Mouse (Mus musculus) C2C12 (cell line): ENCODE measurements around the gene Sox6. TPM values are rescaled to one million over a fixed set of nuclear protein-coding genes. Genes with fewer than 3 reads are reported as not detected.

Source experiments
- H3K27me3 ChIP-seq: one replicate; pipeline ENCODE4 v1.6.1; 2011; ENCODE audit not compliant: control insufficient read depth, insufficient read depth, insufficient read length
- H3K36me3 ChIP-seq: one replicate; pipeline ENCODE4 v1.6.1; 2011; ENCODE audit not compliant: control insufficient read depth, insufficient read depth
- H3K4me3 ChIP-seq: one replicate; pipeline ENCODE4 v1.5.1; 2011; ENCODE audit warnings: mild to moderate bottlenecking, control low read depth; ENCODE audit not compliant: poor library complexity, insufficient read depth, severe bottlenecking
- H3K79me2 ChIP-seq: one replicate; pipeline ENCODE4 v1.6.1; 2011; ENCODE audit not compliant: control insufficient read depth, insufficient read depth
- H3K79me3 ChIP-seq: one replicate; pipeline ENCODE4 v1.6.1; 2011; ENCODE audit warnings: low read depth, control low read depth
- H3ac ChIP-seq: one replicate; pipeline ENCODE3; 2011; ENCODE audit warnings: low read depth; ENCODE audit not compliant: control insufficient read depth, insufficient read length
- CEBPB ChIP-seq: IDR thresholded peaks from one replicate; pipeline ENCODE4 v1.6.1; 2011; ENCODE audit warnings: low read depth, mild to moderate bottlenecking, control low read depth, moderate library complexity
- CTCF ChIP-seq: IDR thresholded peaks from one replicate; pipeline ENCODE4 v1.5.1; 2011; ENCODE audit not compliant: control insufficient read depth, insufficient read depth, insufficient read length
- FOSL1 ChIP-seq: IDR thresholded peaks from one replicate; pipeline ENCODE4 v1.8.0; 2011; ENCODE audit warnings: mild to moderate bottlenecking, low read length; ENCODE audit not compliant: poor library complexity, insufficient read depth, severe bottlenecking
- MAX ChIP-seq: IDR thresholded peaks from one replicate; pipeline ENCODE4 v1.6.1; 2011; ENCODE audit warnings: mild to moderate bottlenecking, control low read depth
- MYOD1 ChIP-seq: IDR thresholded peaks from one replicate; pipeline ENCODE4 v1.6.1; 2011; ENCODE audit warnings: low read depth; ENCODE audit not compliant: control insufficient read depth, insufficient read length
- MYOG ChIP-seq: IDR thresholded peaks from one replicate; pipeline ENCODE4 v1.6.1; 2011; ENCODE audit not compliant: control insufficient read depth, insufficient read length; ENCODE audit errors: extremely low read depth
- USF1 ChIP-seq: IDR thresholded peaks from one replicate; pipeline ENCODE4 v1.6.1; 2011; ENCODE audit warnings: low read depth, mild to moderate bottlenecking, control low read depth, moderate library complexity
- polyA plus RNA-seq: library from polyadenylated mRNA; unstranded; fragments of >200 nt; fragmentation: generic; extraction: Trizol; gene quantifications from one replicate; pipeline ENCODE4 v1.2.1, GENCODE M21; 2012; ENCODE audit warnings: missing spikeins

Gene Sox6
- polyA plus RNA-seq, 1 experiment = 0.08 TPM

DNA sequence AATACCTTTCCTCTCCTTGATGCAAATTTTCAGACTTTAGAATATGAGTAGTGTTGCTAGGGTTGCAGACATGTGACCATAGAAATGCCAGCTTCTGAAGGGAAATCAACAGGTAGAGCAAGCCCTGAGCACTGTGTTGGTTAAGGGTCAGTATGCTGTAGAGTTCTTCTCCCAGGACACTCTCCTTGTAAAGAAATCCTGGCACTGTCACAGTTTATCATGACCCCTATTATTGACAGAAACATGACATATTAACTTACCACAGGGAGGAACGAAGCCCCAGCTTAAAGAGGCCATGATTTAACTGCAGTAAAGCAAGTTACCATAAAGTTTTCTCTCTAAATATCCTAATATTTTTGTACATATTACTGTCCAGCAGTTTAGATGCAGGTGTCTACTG is 462.2 kb downstream of the Sox6 start:
- Histone ChIP-seq H3K4me3 (no peak overlapping the region), H3K79me3 (no peaks in the 10 kb centered on the region), H3K79me2 (no peaks in the 10 kb centered on the region), H3K36me3 (no peaks in the 10 kb centered on the region), H3ac (no peak overlapping the region), H3K27me3 (no peaks in the 10 kb centered on the region)
- TF ChIP-seq CEBPB = no peak
- TF ChIP-seq FOSL1 = no peak
- no peak for TF ChIP-seq MYOG
- TF ChIP-seq USF1 = no peak
- no peak for TF ChIP-seq MYOD1
- TF ChIP-seq MAX = no peak
- TF ChIP-seq CTCF = no peak

DNA sequence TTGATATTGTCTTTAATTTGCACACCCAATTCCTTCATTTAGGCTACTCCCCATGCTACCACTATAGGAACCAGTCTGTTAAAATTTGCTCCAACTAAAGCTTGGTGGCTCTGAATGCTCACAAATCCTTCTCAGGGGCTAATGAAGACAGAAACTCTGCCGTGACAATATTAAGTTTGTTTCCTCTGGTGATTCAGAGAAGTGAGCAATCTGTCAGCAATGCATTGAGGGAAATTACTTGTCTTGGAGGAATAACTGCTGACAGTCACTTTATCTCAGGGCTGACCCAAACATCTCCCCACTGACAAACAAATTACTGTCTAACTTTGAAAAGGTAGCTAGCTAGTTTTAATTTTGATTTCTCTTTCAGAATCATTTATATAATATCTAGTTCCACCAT is 463.8 kb downstream of the Sox6 start:
- Histone ChIP-seq H3K79me3 (no peaks in the 10 kb centered on the region), H3K36me3 (no peaks in the 10 kb centered on the region), H3K4me3 (no peak overlapping the region), H3ac (no peak overlapping the region), H3K27me3 (no peaks in the 10 kb centered on the region), H3K79me2 (no peaks in the 10 kb centered on the region)
- no peak for TF ChIP-seq MAX
- no peak for TF ChIP-seq CTCF
- TF ChIP-seq FOSL1 = no peak
- no peak for TF ChIP-seq MYOD1
- TF ChIP-seq MYOG = no peak
- TF ChIP-seq USF1 = no peak
- no peak for TF ChIP-seq CEBPB

DNA sequence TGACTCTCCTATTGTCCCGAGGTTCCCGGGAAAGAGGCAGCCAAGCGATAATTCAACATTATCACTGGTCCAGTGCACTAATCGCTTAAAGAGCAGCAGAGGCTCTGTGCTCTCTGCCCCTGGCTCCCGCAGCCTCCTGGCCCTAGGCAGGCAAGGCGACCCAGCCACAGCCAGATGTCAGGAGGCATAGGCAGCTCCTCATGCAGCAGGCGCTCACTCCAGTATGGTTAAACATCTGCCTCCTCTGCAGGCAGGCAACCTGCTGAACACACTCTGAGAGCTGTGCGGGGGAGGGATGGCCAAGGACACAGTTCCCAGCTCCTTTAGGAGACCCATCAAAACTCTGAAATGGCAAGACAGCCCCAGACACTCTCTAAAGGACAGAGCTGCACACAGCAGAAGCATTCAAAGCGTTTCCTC is 469.8 kb downstream of the Sox6 start:
- Histone ChIP-seq H3K79me3 (no peaks in the 10 kb centered on the region), H3K4me3 (no peak overlapping the region)

DNA sequence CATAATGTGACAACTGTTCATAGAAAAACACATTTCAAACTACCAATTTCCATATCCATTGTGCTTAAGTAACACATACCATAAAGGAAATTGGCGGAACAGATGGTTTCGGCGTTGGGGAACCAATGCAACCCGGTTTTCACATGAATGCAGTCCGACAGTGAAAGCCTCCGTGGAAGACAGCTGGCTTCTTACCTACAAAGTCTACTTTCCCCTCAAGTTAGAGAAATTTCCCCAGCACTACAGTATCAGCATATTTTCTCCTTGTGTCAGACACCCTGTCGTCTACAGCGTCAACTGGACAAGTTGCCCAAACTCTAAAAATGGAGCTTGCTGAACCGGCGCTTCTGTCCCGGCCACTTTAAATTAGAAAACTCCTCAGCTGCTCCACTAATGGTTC is 470.3 kb downstream of the Sox6 start:
- TF ChIP-seq MYOG (no peak), USF1 (no peak), CEBPB (no peak), MAX (no peak), CTCF (no peak), MYOD1 (no peak), FOSL1 (no peak)
- no peak overlapping the region for H3ac ChIP-seq
- H3K27me3 ChIP-seq = no peaks in the 10 kb centered on the region
- H3K79me3 ChIP-seq = no peaks in the 10 kb centered on the region
- H3K36me3 ChIP-seq = no peaks in the 10 kb centered on the region
- no peaks in the 10 kb centered on the region for H3K79me2 ChIP-seq
- no peak overlapping the region for H3K4me3 ChIP-seq

More for the DNA sequence above, 469.8 kb downstream of the Sox6 start:
- no peaks in the 10 kb centered on the region for H3K36me3 ChIP-seq
- no peak overlapping the region for H3ac ChIP-seq
- H3K27me3 ChIP-seq = no peaks in the 10 kb centered on the region
- TF ChIP-seq MYOD1 (no peak), FOSL1 (no peak), CEBPB (no peak), CTCF (no peak)
- H3K79me2 ChIP-seq = no peaks in the 10 kb centered on the region

DNA sequence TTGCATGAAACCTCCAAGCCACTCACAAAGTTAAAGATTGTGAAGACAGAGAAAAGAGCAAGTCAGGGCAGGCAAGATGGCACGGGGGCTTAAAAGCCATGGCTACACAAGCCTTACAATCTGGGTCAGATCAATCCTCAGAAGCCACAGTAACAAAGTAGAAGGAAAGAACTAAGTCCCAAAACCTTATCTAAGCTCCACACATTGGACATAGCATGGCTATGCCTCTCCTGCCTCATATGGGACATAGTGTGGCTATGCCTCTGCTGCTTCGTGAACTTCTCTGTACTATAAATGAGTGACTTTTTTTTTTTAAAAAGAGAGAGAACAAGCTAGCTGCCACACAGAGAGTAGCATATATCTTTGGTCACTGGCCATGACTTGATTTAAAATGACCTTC is 471.8 kb downstream of the Sox6 start:
- Histone ChIP-seq H3K79me2 (no peaks in the 10 kb centered on the region), H3K4me3 (no peak overlapping the region), H3ac (no peak overlapping the region), H3K79me3 (no peaks in the 10 kb centered on the region), H3K27me3 (no peaks in the 10 kb centered on the region), H3K36me3 (no peaks in the 10 kb centered on the region)
- TF ChIP-seq MAX (no peak), USF1 (no peak), MYOG (no peak), FOSL1 (no peak), MYOD1 (no peak), CTCF (no peak), CEBPB (no peak)

DNA sequence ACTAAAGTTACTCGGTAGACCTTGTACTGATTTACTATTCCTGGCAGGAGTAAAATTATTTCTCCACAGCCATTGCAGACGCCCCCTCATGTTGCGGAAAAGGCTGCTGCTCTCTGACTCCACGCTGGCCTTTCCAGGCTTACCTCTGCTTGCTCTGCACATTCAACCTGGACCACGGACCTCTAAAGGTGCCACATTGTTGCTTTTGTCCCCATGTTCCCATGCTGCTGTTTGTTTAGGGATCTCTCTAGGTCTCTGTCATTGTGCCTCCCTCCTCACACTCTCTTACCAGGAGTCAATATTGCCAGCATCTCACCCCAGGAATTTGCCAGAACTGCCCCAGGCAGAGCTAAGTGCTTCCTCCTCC is 473.6 kb downstream of the Sox6 start:
- Histone ChIP-seq H3K79me2 (no peaks in the 10 kb centered on the region), H3ac (no peak overlapping the region), H3K36me3 (no peaks in the 10 kb centered on the region), H3K4me3 (no peak overlapping the region), H3K79me3 (no peaks in the 10 kb centered on the region), H3K27me3 (no peaks in the 10 kb centered on the region)
- no peak for TF ChIP-seq CEBPB
- TF ChIP-seq FOSL1 = no peak
- no peak for TF ChIP-seq MYOG
- no peak for TF ChIP-seq MYOD1
